ENCODE assay signal across 18 mouse cellular contexts in the genomic region with DNA sequence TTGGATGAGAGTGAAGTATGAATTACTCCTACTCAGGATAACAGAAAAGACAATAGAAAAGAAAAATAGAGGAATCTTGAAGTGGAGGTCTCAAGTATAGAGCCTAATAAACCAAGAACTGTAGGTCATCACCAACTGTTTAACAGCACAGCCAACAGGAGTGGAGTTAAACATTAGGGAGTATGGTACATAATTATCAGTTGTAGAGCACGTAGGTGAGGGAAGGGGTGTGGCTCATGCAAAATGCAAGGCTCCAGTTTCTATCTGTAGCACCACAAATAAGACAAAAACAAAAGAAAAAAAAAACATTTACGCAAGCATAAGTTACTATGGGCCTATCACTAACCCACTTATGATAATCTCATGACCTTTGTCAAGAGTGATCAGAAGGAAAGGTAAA.
"Had no signal": no experiment of that assay in that cellular context is flagged by ENCODE, and none has a peak within 500 bp of the region (broad histone marks: within the 10 kb centered on the region; RNA-seq: fewer than 3 reads in every experiment).

No protein-coding gene starts in this region.

- ATAC-seq: inflammation-experienced regulatory T-cells, adult 6 months; intestine, embryonic 16.5 days; lung, postnatal 0 days had no signal

- H3K36me3 ChIP-seq: limb, embryonic 10.5 days; limb, embryonic 13.5 days; midbrain, embryonic 10.5 days; neural tube, embryonic 12.5 days; neural tube, embryonic 15.5 days had no signal

- H3K27me3 ChIP-seq: limb, embryonic 13.5 days; neural tube, embryonic 12.5 days; neural tube, embryonic 15.5 days had no signal

- H3K9me3 ChIP-seq: limb, embryonic 10.5 days; limb, embryonic 13.5 days; midbrain, embryonic 10.5 days; neural tube, embryonic 12.5 days; neural tube, embryonic 15.5 days had no signal

- H3K27ac ChIP-seq: limb, embryonic 10.5 days; limb, embryonic 13.5 days; macrophage; midbrain, embryonic 10.5 days; neural tube, embryonic 12.5 days; neural tube, embryonic 15.5 days had no signal

- H3K4me2 ChIP-seq: limb, embryonic 13.5 days; lung, embryonic 14.5 days; neural tube, embryonic 12.5 days; neural tube, embryonic 15.5 days had no signal

- H3K4me1 ChIP-seq: limb, embryonic 10.5 days; limb, embryonic 13.5 days; midbrain, embryonic 10.5 days; neural tube, embryonic 12.5 days; neural tube, embryonic 15.5 days had no signal

- H3K9ac ChIP-seq: limb, embryonic 13.5 days; lung, embryonic 14.5 days; neural tube, embryonic 12.5 days; neural tube, embryonic 15.5 days had no signal

- DNase-seq: kidney, adult 18-20 months; kidney, adult 9 months; kidney, postnatal 14 days; kidney, postnatal 4 days; lung, embryonic 14.5 days; midbrain, embryonic 14.5 days; retina, postnatal 1 day; thymus, adult 18-20 months; thymus, postnatal 36 days had no signal

- H3K4me3 ChIP-seq: limb, embryonic 10.5 days; limb, embryonic 13.5 days; midbrain, embryonic 10.5 days; neural tube, embryonic 12.5 days; neural tube, embryonic 15.5 days had no signal
